Mouse (Mus musculus): ENCODE data around the gene Slc11a1. TPM values are rescaled to one million over a fixed set of nuclear protein-coding genes. Genes with fewer than 3 reads are reported as not detected.
"Not testable (repeated sequence)": the region's sequence is repeated elsewhere in the genome, so short reads cannot be mapped to it uniquely, and the experiment has no call there.

The Slc11a1 gene
- total RNA-seq (2017): 180 to 306 TPM (median 249 TPM) in 3 replicates

GRCm38 (mm10) chr1:74374980-74375379 lies at the start of gene Slc11a1:
Slc11a1 (plus strand) TSS chr1:74375195.
- peak; percentile 88 for ATAC-seq (replicated peaks; ENCODE audit: insufficient number of reproducible peaks, low FRiP score, low TSS enrichment, poor library complexity, severe bottlenecking)

GRCm38 (mm10) chr1:74326916-74327315 lies 48.1 kb upstream of the Slc11a1 start:
- ATAC-seq (replicated peaks; ENCODE audit: insufficient number of reproducible peaks, low FRiP score, low TSS enrichment, poor library complexity, severe bottlenecking): not testable (repeated sequence)

- ATAC-seq (replicated peaks; ENCODE audit: insufficient number of reproducible peaks, low FRiP score, low TSS enrichment, poor library complexity, severe bottlenecking): no peak
Observed at GRCm38 (mm10) chr1:74329899-74330431, 45.0 kb upstream of the Slc11a1 start.

GRCm38 (mm10) chr1:74331046-74331681 lies 43.8 kb upstream of the Slc11a1 start:
- no peak for ATAC-seq (replicated peaks; ENCODE audit: insufficient number of reproducible peaks, low FRiP score, low TSS enrichment, poor library complexity, severe bottlenecking)

- peak; percentile 96 for ATAC-seq (replicated peaks; ENCODE audit: insufficient number of reproducible peaks, low FRiP score, low TSS enrichment, poor library complexity, severe bottlenecking)
Observed at GRCm38 (mm10) chr1:74332241-74332763, 42.7 kb upstream of the Slc11a1 start.

GRCm38 (mm10) chr1:74332930-74333329 lies 42.1 kb upstream of the Slc11a1 start:
- no peak for ATAC-seq (replicated peaks; ENCODE audit: insufficient number of reproducible peaks, low FRiP score, low TSS enrichment, poor library complexity, severe bottlenecking)

GRCm38 (mm10) chr1:74334607-74335006 lies 40.4 kb upstream of the Slc11a1 start:
- ATAC-seq (replicated peaks; ENCODE audit: insufficient number of reproducible peaks, low FRiP score, low TSS enrichment, poor library complexity, severe bottlenecking): no peak

GRCm38 (mm10) chr1:74335033-74335432 lies 40.0 kb upstream of the Slc11a1 start:
- ATAC-seq (replicated peaks; ENCODE audit: insufficient number of reproducible peaks, low FRiP score, low TSS enrichment, poor library complexity, severe bottlenecking): no peak

- no peak for ATAC-seq (replicated peaks; ENCODE audit: insufficient number of reproducible peaks, low FRiP score, low TSS enrichment, poor library complexity, severe bottlenecking)
Observed at GRCm38 (mm10) chr1:74335436-74336170, 39.4 kb upstream of the Slc11a1 start.

GRCm38 (mm10) chr1:74337241-74337771 lies 37.7 kb upstream of the Slc11a1 start:
- ATAC-seq (replicated peaks; ENCODE audit: insufficient number of reproducible peaks, low FRiP score, low TSS enrichment, poor library complexity, severe bottlenecking): no peak

GRCm38 (mm10) chr1:74338013-74338412 lies 37.0 kb upstream of the Slc11a1 start:
- no peak for ATAC-seq (replicated peaks; ENCODE audit: insufficient number of reproducible peaks, low FRiP score, low TSS enrichment, poor library complexity, severe bottlenecking)

- ATAC-seq (replicated peaks; ENCODE audit: insufficient number of reproducible peaks, low FRiP score, low TSS enrichment, poor library complexity, severe bottlenecking): no peak
Observed at GRCm38 (mm10) chr1:74338626-74339025, 36.4 kb upstream of the Slc11a1 start.

- ATAC-seq (replicated peaks; ENCODE audit: insufficient number of reproducible peaks, low FRiP score, low TSS enrichment, poor library complexity, severe bottlenecking): no peak
Observed at GRCm38 (mm10) chr1:74339917-74340316, 35.1 kb upstream of the Slc11a1 start.

GRCm38 (mm10) chr1:74340361-74340764 lies 34.6 kb upstream of the Slc11a1 start:
- ATAC-seq (replicated peaks; ENCODE audit: insufficient number of reproducible peaks, low FRiP score, low TSS enrichment, poor library complexity, severe bottlenecking): no peak

- ATAC-seq (replicated peaks; ENCODE audit: insufficient number of reproducible peaks, low FRiP score, low TSS enrichment, poor library complexity, severe bottlenecking): not testable (repeated sequence)
Observed at GRCm38 (mm10) chr1:74340992-74341391, 34.0 kb upstream of the Slc11a1 start.

- no peak for ATAC-seq (replicated peaks; ENCODE audit: insufficient number of reproducible peaks, low FRiP score, low TSS enrichment, poor library complexity, severe bottlenecking)
Observed at GRCm38 (mm10) chr1:74341898-74342297, 33.1 kb upstream of the Slc11a1 start.

- no peak for ATAC-seq (replicated peaks; ENCODE audit: insufficient number of reproducible peaks, low FRiP score, low TSS enrichment, poor library complexity, severe bottlenecking)
Observed at GRCm38 (mm10) chr1:74342308-74342707, 32.7 kb upstream of the Slc11a1 start.

- no peak for ATAC-seq (replicated peaks; ENCODE audit: insufficient number of reproducible peaks, low FRiP score, low TSS enrichment, poor library complexity, severe bottlenecking)
Observed at GRCm38 (mm10) chr1:74343161-74343560, 31.8 kb upstream of the Slc11a1 start.

GRCm38 (mm10) chr1:74344163-74344916 lies 30.7 kb upstream of the Slc11a1 start:
- no peak for ATAC-seq (replicated peaks; ENCODE audit: insufficient number of reproducible peaks, low FRiP score, low TSS enrichment, poor library complexity, severe bottlenecking)

Data from monocyte, adult 5-6 weeks (primary cell).